In genomic region chr5:92043783-92044182, GRCm38 (mm10) we compare ENCODE assay signal across 8 mouse cellular contexts. TPM values are rescaled to one million over a fixed set of nuclear protein-coding genes. Genes with fewer than 3 reads are reported as not detected.
DNase-seq lines count a peak whose midpoint lies in the region; ATAC-seq lines count a peak whose summit lies in the region.

Cdkl2 (minus strand) TSS chr5:92043883.

- peak within 1 kb of the TSS; percentile 91 for H3K4me2 ChIP-seq in embryonic facial prominence, embryonic 12.5 days (replicated peaks)
- peak within 1 kb of the TSS; percentile 90 for H3K4me2 ChIP-seq in midbrain, embryonic 16.5 days (ENCODE audit: low read length)

- DNase-seq in layer of hippocampus, adult 18-20 months (ENCODE audit: low spot score in 2 of 2), result no peak
- DNase-seq in layer of hippocampus, adult 11-12 months (ENCODE audit: low spot score), result no peak
- DNase-seq in layer of hippocampus, postnatal 10 days (ENCODE audit: low spot score in 2 of 2), result no peak
- no peak for DNase-seq in kidney, postnatal 4 days
- DNase-seq in gastrocnemius, postnatal 10 days, result no peak
- no peak for DNase-seq in kidney, postnatal 25 days

- no peaks in the 10 kb centered on the region for H3K36me3 ChIP-seq in embryonic facial prominence, embryonic 12.5 days
- H3K36me3 ChIP-seq in midbrain, embryonic 16.5 days (ENCODE audit: control insufficient read depth, insufficient read depth, low read length), result no peaks in the 10 kb centered on the region

- H3K9ac ChIP-seq in embryonic facial prominence, embryonic 12.5 days, result peak within 1 kb of the TSS; percentile 37; the same call in 1 of the 2 replicates
- peak within 1 kb of the TSS; percentile 74 for H3K9ac ChIP-seq in midbrain, embryonic 16.5 days (ENCODE audit: low read depth, low read length)

- H3K4me3 ChIP-seq in embryonic facial prominence, embryonic 12.5 days, result peak within 1 kb of the TSS; percentile 71
- H3K4me3 ChIP-seq in midbrain, embryonic 16.5 days (ENCODE audit: low read depth, low read length), result peak within 1 kb of the TSS; percentile 86

- H3K27ac ChIP-seq in embryonic facial prominence, embryonic 12.5 days, result no peak within 1 kb of the TSS
- peak within 1 kb of the TSS; percentile 78 for H3K27ac ChIP-seq in midbrain, embryonic 16.5 days (ENCODE audit: low read length)

- no peaks in the 10 kb centered on the region for H3K4me1 ChIP-seq in embryonic facial prominence, embryonic 12.5 days
- H3K4me1 ChIP-seq in midbrain, embryonic 16.5 days (ENCODE audit: control insufficient read depth, insufficient read depth, low read length), result 0 out of 2 replicates have a peak, but pooled peaks cover 3% of the 10 kb centered on the region

- ATAC-seq in embryonic facial prominence, embryonic 12.5 days (ENCODE audit: insufficient number of reproducible peaks, insufficient read depth, low FRiP score, low TSS enrichment), result no peak
- ATAC-seq in midbrain, embryonic 16.5 days, result no peak

- H3K27me3 ChIP-seq in embryonic facial prominence, embryonic 12.5 days, result peaks cover 9% of the 10 kb centered on the region
- peaks cover 3% of the 10 kb centered on the region for H3K27me3 ChIP-seq in midbrain, embryonic 16.5 days (ENCODE audit: control insufficient read depth, insufficient read depth, low read depth, low read length)

- H3K9me3 ChIP-seq in embryonic facial prominence, embryonic 12.5 days, result no peaks in the 10 kb centered on the region
- H3K9me3 ChIP-seq in midbrain, embryonic 16.5 days (replicated peaks; ENCODE audit: control insufficient read depth, low read length, poor library complexity, severe bottlenecking), result no peaks in the 10 kb centered on the region

- 80% methylated on average over 4 of the region's 4 CpGs for WGBS in embryonic facial prominence, embryonic 12.5 days
- 77% methylated on average over 4 of the region's 4 CpGs for WGBS in midbrain, embryonic 16.5 days

RNA-seq across cellular contexts. Expression of gene Cdkl2, which starts in this region (rescaled TPM):
- 10 to 100 TPM; 34.9 to 37.8 TPM for total RNA-seq in layer of hippocampus, adult 18-20 months (2021)
- 0.91 and 1.0 TPM in 2 replicates for polyA plus RNA-seq in embryonic facial prominence, embryonic 12.5 days (2016; fragmentation: Nextera tagmentation; extraction: Ambion mirVana)
- 10 to 100 TPM; 84.3 to 87.2 TPM for total RNA-seq in layer of hippocampus, postnatal 10 days (2021)
- polyA plus RNA-seq in midbrain, embryonic 16.5 days (2015; fragmentation: Nextera tagmentation; extraction: Ambion mirVana), result 14.6 and 19.7 TPM in 2 replicates
- 1 to 10 TPM; 3.5 to 3.8 TPM for total RNA-seq in gastrocnemius, postnatal 10 days (2021)

Comparison
In these comparisons a context has a peak if more than half of its experiments do, and no peak if none do; other contexts are left out.
1. RNA of gene Cdkl2 (total RNA-seq): 84.3 to 87.2 TPM in layer of hippocampus, postnatal 10 days and 34.9 to 37.8 TPM in layer of hippocampus, adult 18-20 months; 3.5 to 3.8 TPM in gastrocnemius, postnatal 10 days; every median in the first group is over 4 times any median in the second.